Mouse (Mus musculus) 416B (cell line): ENCODE results near the gene Ttc26.

ENCODE experiments used
- DNase-seq: peaks from one replicate; pipeline ENCODE4 v3.0.0; 2011; ENCODE audit warnings: low read depth

The Ttc26 gene

DNA sequence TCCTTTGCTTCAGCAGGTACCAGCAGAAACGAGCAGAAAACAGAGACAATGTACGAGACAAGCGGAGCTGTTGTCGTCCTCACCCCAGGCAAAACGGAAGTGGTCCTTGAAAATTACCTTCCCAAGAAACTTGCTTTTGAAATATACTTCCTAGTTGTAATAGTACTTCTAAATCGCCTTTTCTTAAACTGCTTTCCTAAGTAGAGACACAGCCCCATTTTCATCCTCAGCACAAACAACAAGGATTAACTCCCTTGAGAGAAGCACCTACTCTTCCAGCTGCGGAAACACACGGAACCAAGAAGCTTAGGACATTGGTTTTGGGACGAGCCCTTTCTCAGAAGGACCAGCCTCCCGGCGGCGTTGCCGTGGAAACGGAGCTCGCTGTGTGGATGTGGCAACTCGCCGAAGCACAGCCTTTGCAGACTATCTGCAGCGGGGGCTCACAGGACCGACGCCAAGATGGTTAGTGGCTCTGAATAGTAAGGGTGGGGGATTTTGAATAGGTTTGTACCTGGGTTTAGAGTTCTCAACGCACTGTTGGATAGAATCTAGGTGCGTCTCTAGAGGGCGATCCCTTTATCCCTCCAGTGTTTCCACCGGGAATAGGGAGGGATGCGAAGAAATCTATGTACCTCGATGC lies at the start of gene Ttc26:
TSS of gene Ttc26 (plus strand) at position 341 of the 643 bp plus-strand sequence.
- peak; percentile 93 for DNase-seq

DNA sequence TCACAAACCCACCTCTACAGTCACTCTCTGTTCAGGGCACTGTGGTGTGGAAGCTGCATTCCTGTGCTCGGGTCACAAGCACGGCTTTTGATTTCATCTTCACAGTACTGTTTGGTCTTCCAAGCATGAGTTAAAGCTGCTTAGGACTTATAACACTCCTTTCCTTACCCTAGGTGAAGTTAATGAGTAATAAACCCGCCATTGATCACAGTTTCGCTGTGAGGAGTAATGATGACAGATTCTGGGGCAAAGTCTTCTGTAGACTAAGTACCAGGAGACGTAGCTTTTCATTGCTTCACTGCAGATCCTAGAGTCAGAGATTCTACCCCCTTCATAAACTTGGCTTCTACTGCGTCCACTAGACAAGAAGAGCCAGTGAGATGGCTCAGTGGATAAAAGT lies 46.0 kb upstream of the Ttc26 start:
- DNase-seq: no peak

DNA sequence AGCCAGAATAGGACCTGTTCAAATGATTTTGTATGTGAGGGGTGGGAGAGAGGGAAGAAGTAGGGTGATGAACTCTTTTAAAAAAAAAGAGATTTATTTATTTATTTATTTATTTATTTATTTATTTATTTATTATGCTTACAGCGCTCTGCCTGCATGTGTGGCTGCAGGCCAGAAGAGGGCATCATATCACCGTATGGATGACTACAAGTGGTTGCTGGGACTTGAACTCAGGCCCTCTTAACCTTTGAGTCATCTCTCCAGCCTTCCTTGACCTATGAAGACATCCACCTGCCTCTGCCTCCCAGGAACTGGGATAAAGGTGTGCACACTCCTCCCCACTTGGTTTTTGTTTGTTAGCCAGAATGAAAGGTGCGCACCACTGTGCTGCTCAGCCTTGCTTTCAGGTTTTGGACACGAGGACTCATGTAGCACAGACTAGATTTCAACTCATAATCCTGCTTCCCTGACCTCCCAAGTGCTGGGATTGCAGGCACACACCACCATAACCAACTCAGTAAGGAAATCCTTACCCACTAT lies 44.0 kb upstream of the Ttc26 start:
- DNase-seq: peak; percentile 50

DNA sequence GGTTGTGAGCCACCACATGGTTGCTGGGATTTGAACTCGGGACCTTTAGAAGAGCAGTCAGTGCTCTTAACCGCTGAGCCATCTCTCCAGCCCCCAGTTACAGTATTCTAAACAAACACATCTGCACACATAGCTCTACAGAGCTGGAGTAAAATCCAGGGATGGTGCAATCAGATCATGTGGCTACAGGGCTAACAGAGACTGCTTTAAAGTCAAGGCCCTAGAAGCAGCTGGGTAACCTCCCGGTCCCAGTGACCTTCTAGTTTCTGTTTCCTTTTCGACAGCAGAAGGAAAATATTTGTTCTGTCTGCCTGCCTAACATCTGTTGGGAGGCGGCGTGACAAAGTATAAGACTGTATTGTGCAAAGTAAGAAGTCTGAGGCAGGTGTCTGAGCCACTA lies 43.3 kb upstream of the Ttc26 start:
- no peak for DNase-seq

DNA sequence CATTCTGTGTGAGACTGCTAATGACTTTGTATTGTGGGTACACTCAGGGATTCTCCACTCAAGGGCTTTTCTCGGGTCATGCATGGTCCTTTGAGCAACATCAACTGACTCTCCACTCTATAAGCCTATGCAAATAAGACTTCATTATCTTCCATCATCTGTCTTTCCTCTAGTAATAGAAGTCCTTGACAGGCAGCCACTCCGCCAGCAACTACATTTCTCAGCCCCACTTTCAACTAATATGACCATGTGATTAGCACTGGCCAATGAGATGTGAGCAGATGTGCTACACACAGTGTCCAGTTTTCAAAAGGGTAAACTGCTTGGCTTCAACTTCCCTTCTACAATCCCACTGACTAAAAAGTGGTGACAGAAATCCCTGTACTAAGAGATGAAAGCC lies 42.2 kb upstream of the Ttc26 start:
- no peak for DNase-seq

DNA sequence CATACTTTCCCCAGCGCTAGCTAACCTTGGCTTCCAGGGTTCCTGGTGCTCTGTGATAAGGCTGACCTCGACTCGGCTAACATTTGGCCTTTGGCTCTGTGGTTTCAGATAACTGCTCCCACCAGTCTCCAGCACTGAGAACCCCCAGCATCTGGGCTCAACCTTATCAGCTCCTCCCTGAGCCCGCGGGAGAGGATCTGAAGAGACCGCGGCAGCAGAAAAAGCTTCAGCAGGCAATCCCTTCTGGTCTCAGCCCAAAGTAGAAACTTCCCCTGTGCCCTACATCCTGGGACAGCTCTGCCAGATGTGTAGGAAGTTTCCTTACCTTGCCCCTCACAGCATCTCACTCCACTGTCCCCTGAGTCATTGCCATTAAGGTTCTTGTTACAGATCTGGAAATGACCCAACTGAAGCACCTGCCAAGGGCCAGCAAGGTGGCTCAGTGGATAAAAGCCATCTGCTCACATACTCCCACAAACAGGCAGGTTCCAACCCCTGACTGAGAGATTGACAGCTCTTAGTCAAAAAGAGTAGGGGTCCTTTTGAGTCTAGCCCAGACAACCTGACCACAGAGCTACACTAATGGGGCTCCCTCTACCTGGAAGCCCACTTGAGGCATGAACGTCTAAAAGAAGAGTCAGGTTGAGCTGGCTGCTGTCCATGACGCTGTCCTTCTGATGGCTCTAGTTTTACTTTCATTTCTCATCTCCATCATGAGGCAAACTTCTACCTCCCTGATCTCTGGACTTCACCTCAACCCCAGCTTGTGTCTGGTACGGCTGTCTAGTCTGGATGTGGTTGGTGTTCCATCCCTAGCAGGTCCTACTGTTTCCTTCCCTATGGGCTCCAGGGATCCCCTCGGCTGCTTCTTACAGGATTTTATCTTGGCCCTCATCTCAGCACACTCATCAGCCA lies 39.3 kb upstream of the Ttc26 start:
- DNase-seq: peak; percentile 83

DNA sequence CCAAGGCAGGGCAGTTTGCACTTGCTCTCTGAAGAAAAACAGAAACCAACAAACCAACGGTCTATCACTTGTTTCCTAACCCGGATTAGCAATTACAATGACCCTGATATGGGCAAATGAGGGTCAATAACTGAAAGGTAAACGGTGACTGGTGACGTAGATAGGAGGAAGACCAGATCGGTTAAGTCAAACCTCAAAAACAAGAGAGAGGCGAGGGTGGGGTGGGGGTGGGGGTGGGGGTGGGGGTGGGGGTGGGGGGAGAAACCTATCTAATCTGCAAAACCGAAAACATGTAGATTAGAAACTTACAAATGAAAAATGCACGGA lies 38.6 kb upstream of the Ttc26 start:
- DNase-seq: no peak

DNA sequence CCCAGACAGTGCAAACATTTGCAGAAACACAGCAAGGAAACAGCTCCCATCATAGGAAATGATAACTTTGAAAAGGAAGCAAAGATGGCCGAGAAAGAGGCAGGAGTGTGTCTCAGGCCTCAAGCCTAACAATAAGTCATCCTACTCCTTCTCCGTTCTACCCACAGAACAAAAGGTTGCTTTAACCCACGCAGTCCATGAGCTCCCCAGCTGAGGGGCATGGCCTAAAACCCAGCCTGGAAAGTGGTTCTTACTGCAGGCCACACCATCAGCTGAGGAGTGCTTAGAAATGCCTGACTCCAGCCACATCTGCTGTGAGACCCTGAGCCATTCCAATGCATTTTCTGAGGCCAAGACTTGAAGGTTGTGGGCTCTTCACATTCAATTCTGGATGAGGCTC lies 37.7 kb upstream of the Ttc26 start:
- DNase-seq: no peak

DNA sequence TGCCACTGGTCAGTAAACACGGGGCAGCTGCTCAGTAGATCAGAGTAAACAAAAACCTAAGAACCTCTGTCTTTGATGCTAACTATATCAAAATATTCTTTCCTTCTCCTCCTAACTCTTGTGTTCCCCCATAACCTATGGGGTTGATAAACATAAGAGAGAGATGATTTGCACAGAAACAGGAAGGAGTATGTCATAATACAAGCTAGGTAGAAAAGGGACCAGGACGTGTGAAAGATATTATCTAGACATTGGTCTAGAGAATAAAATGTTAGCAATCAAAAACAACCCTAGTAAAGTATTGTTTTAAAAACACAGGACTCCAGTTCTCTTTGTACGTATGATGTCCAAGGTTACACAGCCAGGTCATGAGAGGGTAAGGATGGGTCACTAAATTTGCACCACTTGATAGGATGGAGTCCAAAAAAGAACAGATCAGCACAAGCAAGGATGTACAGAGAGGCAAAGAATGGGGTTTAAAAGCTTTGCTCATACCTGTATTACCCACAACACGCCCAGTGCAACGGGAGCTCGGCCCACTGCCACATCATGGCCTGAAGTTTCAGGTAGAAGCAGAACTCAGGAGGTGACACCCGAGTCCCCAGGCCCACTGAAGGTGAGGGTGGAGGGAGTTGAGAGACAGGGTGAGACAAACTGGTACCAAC lies 37.1 kb upstream of the Ttc26 start:
- DNase-seq: no peak

DNA sequence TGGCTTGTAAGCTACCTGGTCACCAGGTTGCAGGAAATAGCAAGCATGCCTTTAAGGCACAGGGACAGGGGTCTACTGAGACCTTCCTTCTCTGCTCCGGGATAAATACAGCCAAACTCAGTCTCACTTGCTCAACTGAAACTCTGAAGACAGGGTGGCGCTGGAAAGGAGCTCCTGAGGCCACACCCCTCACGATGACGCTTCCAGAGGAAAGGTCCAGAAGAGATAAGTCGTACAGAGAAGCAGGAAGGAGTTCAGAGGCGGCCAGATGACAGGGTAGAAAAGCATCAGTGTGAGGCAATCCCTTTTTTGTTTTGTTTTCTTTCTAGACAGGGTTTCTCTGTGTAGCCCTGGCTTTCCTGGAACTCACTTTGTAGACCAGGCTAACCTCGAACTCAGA lies 35.5 kb upstream of the Ttc26 start:
- DNase-seq: peak; percentile 91

DNA sequence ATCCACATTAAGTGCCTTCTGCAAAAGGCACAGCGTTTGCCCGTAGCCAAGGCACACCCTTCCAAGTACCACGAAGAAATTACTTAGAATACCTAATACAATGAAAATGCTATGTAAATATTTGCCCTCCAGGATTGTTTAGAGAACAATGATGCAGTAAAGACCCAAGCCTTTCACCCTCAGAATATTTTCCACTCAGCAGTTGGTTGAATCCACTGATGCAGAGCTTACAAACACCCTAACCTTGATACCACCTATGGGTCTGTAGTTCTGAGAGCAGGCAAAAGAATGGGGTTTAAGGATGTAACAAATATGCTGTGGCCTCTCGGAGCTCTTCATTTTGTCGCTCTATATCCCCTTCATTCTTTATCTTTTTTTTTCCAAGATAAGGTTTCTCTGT lies 33.4 kb upstream of the Ttc26 start:
- DNase-seq: no peak

DNA sequence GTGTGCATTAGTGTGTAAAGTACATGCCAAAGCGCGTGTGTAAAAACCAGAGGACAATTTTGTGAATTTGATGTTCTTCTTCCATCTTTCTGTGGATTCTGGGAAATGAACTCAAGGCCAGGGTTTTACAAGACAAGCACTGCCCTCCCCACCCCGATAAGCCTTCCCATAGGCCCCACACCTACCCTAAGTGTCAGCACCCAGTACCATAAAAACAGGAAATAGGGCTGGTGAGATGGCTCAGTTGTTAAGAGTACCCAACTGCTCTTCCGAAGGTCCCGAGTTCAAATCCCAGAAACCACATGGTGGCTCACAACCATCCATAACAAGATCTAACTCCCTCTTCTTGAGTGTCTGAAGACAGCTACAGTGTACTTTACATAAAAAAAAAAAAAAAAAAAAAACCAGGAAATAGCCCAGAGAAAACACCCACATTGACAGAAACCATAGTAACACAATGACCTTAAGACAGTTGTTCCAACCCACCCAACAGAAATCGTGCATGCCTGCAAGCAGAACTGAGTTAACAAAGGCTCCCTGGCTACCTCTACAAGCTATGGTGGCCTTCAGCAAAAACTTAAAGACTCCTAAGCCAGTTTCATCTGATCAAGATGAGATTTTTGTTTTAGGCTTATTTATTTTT lies 32.3 kb upstream of the Ttc26 start:
- DNase-seq: no peak

DNA sequence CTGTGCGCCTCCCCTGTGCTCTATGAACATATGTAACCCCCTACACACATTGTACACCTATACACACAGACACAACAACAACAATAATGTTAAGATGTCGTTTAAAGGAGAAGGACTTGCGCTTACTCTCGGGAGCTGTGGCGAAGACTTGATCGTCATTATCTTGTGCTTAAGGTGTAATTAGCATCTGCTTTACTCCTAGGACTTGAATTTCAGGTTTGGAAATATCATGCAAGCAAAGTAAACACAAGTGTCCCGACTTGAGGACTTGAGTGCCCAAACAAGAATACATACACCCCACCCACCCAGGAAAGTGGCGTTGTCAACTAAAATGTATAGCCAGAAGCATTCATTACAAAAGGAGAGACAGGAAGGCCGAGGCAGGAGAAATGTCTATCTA lies 31.5 kb upstream of the Ttc26 start:
- DNase-seq: no peak

DNA sequence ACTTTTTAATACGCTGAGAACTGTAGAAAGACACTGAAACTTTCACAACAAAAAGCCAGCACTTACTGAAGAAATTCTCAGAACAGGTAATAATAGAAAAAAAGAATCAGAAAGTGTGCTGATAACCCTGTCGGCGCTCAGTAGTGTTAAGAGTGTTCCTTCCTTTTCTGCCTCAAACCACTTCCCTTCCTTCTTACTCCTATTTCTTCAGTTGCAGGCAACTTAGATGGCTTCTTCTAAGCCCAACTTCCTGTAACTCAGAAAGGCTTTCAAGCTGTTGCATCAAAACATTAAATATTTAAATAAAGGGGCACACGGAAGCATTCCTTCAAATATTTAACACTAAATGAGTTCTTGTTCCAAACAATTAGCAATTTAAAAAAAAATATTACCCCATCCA lies 29.3 kb upstream of the Ttc26 start:
- DNase-seq: peak; percentile 82

DNA sequence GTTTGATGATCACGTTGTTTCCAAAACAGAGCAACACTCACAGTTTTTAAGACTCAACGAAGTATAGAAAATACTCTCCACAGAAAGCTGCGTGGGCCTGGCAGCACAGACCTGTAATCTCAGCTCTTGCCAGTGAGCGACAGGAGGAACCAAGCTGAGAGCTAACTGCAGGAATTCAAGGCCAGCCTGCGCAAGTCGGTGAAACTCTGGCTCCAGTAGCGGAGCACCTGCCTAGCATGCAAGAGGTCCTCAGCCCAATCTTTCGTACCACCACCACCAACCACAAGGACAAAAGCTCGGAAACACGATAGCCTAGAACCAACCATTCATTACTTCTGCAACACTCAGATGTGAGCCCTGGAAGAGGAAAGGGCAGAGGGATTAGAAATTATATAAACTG lies 28.8 kb upstream of the Ttc26 start:
- peak; percentile 73 for DNase-seq

DNA sequence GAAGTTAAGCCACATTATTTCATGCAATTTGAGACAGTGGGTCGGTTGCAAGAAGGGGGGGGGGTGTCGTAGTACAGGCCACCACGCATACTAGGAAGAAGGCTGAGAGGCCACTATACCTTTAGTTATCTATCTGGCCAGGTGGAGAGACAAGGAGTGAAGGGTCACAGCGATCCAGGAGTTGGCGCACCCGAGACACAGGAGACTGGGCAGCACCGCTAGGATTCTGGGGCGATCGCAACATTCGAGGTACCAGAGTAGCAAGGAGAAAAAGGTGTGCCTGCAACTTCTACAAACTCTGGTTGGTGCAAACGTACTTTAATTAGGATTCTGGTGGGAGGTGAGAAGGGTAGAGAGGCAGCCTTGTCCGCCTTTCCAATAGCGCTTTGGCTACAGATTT lies 28.1 kb upstream of the Ttc26 start:
- no peak for DNase-seq

DNA sequence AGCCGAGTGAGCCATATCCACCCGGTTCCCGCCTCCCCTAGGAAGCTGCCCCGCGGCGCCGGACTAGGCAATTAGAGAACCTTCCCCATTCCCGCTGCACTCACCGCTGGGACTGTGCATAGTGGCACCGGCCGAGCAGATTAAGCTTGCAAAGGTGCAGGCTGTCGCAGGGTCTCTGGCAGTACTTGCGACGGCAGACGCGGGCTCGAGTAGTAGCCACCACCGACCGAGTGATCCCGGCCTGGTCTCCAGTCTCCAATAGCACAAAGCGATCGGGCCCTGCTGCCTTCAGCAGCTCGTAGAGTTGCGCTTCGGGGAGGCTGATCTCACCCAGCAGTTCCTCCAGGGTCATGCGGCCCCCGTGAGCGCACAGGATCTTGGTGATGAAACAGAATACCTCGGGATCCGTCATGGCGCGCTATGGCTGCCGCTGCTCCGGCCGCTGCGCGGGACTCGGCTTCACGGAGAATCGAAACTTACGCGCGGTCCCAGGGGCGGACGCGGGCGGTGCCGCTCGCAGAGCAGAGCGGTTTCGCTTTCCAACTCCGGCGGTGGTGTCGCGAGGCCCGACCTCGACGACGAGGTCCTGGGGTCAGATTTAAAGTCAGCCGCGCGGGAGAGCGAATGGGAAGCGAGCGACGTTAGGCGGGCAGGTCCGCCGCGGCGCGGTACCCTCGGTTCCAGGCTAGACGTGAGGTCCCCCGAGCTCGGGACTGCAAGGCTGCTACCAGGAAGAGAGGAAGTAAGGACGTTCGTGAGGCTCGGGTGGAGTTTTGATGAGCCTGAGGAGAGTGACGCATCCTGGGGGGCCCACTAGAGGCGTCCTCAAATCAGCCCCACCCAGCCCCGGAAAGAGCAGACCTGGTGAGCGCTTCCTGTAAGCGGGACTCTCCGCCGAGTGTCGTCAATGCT lies 27.2 kb upstream of the Ttc26 start, which contains the start of gene Zc3hav1:
TSS of gene Zc3hav1 (minus strand) at position 793 of the 912 bp plus-strand sequence.
- peak; percentile 94 for DNase-seq

DNA sequence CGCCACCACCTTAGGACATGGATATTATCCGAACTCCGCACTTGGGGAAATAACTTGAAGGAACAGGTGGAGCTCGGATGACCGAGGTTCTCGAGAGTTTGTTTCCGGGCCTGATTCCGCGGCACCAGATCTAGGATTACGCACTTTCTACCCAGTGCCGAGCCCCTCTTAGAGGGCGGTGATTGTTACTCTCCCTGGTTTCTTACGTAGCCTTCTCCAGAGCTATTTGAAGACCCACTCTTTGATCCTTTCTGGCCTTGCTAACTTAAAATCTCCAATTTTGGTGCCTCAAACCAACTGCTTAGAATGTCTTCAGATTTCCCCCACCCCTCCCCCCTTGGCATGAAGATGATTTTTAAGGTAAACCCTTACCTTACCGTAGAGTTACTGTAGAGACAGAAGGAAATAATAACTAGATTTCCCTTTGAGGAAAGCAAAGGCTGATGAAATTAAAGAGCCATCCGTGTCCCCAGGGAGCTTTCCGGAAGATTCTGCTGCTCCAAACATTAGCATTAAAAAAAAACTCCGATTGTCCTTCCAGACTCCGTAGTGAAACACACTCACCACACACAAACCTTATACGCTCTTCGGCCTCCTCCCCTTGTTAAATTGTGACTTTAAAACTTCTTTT lies 26.4 kb upstream of the Ttc26 start:
- no peak for DNase-seq

DNA sequence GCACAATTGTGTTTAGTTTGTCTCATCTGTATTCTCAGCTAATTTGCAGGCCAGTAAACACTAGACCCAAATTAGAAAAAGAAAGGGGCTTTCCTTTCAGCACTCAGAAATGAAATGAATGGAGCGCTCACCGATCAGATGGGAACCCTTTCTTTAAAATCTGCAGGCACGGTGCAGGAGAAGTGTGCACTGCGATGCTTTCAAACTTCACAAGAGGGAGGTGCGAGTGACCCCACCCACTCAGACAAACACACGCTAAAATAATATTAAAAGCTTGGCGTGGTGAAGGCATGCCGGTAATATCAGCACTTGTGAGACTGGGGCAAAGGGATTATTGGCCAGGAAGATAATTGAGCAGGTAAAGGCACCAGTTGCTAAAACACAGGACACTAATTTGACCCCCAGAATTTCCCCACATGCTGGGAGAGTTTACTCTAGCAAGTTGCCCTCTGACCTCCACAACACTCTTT lies 25.9 kb upstream of the Ttc26 start:
- no peak for DNase-seq

DNA sequence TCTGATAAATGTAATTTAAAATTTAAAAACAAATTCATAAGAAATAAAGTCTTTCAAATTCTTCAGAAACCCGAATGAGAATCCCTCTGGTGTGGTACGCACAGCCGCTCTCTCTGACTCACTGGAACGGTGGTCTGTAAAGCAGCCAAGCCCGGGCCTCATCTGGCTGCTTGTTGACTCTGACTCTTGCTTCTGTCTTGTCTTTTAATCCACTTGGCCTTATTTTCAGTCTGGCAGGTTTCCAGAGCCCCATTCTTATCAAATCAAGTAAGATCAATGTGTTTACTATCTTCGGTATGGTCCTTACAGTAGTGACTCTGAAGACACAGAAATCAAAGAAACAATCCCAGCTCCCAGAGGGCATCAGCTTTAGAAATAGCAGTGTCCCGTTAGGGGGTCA lies 25.4 kb upstream of the Ttc26 start:
- no peak for DNase-seq
